Mouse (Mus musculus) spleen, embryonic (tissue): ENCODE results near the gene Prdm16.

Source experiments
- CTCF ChIA-PET: fragments of 350-600 bp; sonication (Branson Sonifier 250); formaldehyde crosslinking; loops from one replicate; lab custom pipeline; 2022; lab: Charles Lee

The Prdm16 gene

GRCm38 (mm10) chr4:154390333-154391080 is 246.2 kb downstream of the Prdm16 start:
- CTCF ChIA-PET: no interaction called here

GRCm38 (mm10) chr4:154389641-154390040 is 247.0 kb downstream of the Prdm16 start:
- CTCF ChIA-PET: no interaction called here

GRCm38 (mm10) chr4:154386810-154387209 is 249.9 kb downstream of the Prdm16 start:
- CTCF ChIA-PET: no interaction called here

GRCm38 (mm10) chr4:154385918-154386317 is 250.8 kb downstream of the Prdm16 start:
- CTCF ChIA-PET: no interaction called here

- CTCF ChIA-PET: no interaction called here
Measured at GRCm38 (mm10) chr4:154385208-154385607, 251.5 kb downstream of the Prdm16 start.

GRCm38 (mm10) chr4:154378876-154379275 is 257.8 kb downstream of the Prdm16 start:
- CTCF ChIA-PET: no interaction called here

- CTCF ChIA-PET: no interaction called here
Measured at GRCm38 (mm10) chr4:154375939-154376625, 260.6 kb downstream of the Prdm16 start.

- CTCF ChIA-PET: no interaction called here
Measured at GRCm38 (mm10) chr4:154371542-154372247, 265.0 kb downstream of the Prdm16 start.

- CTCF ChIA-PET: no interaction called here
Measured at GRCm38 (mm10) chr4:154370841-154371240, 265.8 kb downstream of the Prdm16 start.

GRCm38 (mm10) chr4:154369089-154369488 is 267.6 kb downstream of the Prdm16 start:
- CTCF ChIA-PET: no interaction called here

- CTCF ChIA-PET: no interaction called here
Measured at GRCm38 (mm10) chr4:154366836-154367235, 269.8 kb downstream of the Prdm16 start.

GRCm38 (mm10) chr4:154364752-154365151 is 271.9 kb downstream of the Prdm16 start:
- CTCF ChIA-PET: no interaction called here

GRCm38 (mm10) chr4:154360850-154361249 is 275.8 kb downstream of the Prdm16 start:
- CTCF ChIA-PET: no interaction called here

GRCm38 (mm10) chr4:154360441-154360840 is 276.2 kb downstream of the Prdm16 start:
- CTCF ChIA-PET: no interaction called here

GRCm38 (mm10) chr4:154359762-154360300 is 276.8 kb downstream of the Prdm16 start:
- CTCF ChIA-PET: no interaction called here

GRCm38 (mm10) chr4:154358816-154359215 is 277.9 kb downstream of the Prdm16 start:
- CTCF ChIA-PET: no interaction called here

GRCm38 (mm10) chr4:154358370-154358769 is 278.3 kb downstream of the Prdm16 start:
- CTCF ChIA-PET: no interaction called here

- CTCF ChIA-PET: no interaction called here
Measured at GRCm38 (mm10) chr4:154355408-154355807, 281.3 kb downstream of the Prdm16 start.

- CTCF ChIA-PET: no interaction called here
Measured at GRCm38 (mm10) chr4:154352246-154352645, 284.4 kb downstream of the Prdm16 start.

GRCm38 (mm10) chr4:154348197-154348786 is 288.4 kb downstream of the Prdm16 start:
- CTCF ChIA-PET: no interaction called here

- CTCF ChIA-PET: no interaction called here
Measured at GRCm38 (mm10) chr4:154346731-154347522, 289.7 kb downstream of the Prdm16 start.
